Mouse (Mus musculus) layer of hippocampus, adult 18-20 months (tissue): ENCODE measurements at regions not wholly inside any gene's neighbourhood (a gene's known extent, or its start where the extent isn't known, plus 50 kb on each side); places are given as distances from the start of the nearest gene placed in this dataset.

Experiments used
- DNase-seq, 2 experiments: peaks; one replicate each; pipeline ENCODE4 v3.0.0; 2022; ENCODE audit warnings: low spot score in 2 of 2

DNA sequence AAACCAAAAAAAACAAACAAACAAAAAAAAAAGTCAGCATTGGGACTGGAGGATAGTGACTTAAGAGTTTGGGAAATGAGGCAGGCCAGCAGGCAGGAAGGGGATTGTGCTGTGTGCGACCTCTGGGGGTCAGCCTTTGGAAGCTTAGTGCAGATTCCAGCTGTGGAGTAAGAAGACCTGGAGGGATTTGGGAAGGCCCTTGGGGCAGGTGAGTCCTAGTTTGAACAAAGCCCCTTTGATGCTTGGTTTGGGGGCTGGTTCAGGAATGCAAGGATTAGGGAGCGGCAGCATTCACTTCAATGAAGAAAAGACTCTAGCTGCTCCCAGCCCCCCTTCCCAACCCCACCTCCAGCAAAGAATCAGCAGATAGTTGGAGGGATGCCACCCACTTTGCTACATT lies 235.6 kb upstream of the Stt3b start:
- DNase-seq, result no peak

DNA sequence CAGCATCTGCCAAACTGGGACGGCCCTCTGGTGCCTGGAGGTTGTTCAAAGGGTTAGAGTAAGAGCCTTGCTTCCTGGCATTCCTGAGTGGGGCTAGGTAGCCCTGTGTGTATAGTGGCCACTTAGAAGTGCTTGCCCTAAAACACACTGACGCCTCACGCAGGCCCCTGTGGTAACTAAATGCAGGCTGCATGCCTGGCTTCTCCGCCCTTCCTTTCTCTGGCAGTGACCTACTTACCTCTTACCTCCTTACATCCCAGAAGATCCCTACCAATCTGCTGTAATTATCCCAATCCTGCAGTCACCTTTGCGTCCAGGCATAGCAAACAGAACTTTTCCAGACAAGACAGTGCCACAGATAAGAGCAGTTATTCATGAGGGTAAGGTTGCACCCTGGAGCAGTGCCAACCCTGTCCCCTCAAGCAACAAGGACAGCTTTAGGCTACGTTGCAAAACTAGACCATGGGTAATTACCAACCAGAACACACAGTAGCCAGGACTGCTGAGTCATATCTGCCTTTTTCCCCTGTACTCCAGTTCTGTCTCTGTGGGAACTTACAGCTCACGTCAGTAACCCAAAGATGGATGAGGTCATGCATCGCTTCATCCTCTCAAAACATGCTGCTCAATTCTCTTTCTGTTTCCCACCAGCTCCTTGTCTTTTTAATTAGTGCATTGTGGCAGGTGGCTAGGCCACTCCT lies 237.6 kb upstream of the Stt3b start:
- no peak for DNase-seq

DNA sequence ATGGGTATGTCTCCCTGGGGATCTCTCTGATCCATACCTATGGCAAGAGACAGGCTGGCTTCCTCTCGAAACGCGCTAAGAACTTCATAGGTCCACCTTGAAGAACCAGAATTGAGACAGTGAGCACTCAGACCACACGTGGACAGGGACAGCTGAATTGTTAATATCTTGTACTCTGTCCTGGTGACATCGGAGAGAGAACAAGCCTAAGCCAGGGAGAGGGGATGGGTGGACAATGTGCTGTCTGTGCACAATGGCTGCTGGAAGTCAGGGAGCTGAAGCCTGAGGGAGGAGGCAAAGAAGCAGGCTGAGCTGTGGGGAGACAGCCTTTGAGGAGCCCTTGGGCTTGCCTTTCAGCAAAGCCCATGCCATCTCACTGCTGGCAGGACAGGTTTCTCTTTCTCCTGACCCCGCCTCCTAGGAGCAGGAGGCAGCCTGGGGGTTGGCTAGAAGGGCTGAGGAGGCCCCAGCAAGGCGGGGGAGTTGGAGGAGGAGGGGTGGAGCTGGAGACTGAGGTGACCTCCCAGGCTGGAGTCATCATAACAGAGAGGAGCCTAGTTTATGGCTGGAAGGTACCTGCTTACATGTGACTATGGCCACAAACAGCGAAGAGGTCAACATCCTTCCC lies 238.6 kb upstream of the Stt3b start:
- DNase-seq, result no peak

DNA sequence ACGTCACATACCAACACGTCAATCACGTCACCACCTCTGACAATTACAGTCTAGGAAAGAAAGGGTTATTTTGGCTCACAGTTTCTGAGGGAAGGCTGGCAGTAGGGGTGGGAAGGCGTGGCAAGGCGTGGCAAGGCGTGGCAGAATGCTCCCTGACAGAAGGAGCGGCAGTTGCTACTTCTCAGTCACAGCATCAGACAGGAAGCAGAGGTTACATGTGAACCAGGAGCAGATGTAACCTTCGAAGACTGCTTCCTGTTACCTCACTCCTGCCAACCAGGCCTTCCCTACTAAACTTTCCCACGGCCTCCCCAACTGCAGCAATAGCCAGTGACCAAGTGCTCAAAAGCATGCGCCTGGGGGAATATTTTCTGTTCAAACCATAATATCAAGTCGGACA lies 240.9 kb upstream of the Stt3b start:
- no peak for DNase-seq

DNA sequence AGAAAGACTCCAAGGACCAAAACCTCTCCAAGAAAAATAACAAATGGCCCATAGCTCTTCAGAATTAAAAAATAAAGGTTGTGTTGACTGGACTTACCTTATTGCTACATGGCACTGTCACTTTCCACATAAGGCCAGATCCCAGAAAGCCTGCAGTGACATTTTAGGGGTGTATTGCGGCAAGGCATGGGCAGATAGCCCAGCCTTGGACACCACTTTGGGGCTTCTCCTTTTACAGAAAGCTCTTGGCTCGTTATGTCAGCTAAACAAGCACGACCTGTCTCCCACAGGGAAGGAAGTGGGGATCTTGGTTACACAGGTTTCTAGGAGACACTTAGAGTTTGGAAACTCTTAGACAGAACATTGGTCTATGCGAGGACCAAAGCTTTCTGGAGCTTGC lies 241.3 kb upstream of the Stt3b start:
- no peak for DNase-seq

DNA sequence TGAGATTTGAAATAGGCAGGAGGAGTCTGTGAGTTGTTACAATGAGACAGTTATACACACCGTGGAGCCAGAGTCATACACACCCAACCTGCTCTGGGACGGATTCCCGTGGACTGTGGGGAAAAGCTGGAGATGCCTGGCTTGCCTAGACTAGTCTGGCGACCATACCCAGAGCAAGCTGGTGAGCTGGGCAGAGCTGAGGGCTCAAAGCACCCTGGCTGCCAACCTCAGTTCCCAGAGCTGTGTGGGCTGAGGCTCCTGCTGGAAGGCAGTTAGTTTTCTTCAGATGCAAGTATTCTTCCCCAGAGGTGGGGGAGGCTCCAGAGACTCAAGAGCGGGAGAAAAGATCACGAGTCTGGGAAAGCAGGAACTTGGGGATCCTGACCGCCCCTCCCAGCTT lies 247.9 kb upstream of the Stt3b start:
- DNase-seq, result peak; percentile 21 to 34

DNA sequence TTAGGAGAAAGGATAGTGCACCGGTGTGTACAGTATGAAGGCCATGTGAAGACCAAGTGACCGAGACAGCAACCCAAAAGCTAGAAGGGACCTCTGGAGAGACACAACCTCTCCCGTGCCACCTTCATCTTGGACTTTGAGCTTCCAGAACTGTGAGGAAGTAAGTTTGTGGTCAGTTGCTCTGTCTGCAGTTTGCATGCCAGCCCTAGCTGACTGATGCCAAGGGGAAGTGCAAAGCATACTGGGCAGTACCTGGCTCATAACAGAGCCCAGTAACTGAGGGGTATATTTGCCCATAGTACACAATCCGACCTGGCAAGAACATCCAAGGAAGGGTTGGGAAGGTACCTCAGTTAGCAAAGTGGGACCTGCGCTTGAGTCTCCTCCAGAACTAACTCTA lies 249.3 kb upstream of the Stt3b start:
- DNase-seq, result no peak

DNA sequence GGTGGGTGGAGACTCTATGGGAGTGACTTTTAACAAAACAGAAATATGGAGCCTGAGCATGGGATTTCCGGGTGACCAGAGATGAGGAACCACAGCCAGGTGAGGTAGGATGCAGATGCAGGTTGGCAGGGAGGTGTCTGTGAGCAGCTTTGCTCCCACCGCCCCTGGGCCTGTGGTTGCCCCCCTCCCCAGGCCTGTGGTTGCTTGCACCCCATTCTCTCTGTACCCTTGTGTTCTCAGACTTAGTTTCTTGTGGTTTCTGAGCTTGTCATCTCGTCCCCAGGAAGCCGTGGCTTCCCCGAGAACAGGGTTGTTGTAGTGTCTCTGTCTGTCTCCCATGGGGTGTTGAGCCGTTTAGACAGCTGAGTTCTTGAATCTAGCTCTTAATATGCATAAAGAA lies 251.0 kb upstream of the Stt3b start:
- no peak for DNase-seq

DNA sequence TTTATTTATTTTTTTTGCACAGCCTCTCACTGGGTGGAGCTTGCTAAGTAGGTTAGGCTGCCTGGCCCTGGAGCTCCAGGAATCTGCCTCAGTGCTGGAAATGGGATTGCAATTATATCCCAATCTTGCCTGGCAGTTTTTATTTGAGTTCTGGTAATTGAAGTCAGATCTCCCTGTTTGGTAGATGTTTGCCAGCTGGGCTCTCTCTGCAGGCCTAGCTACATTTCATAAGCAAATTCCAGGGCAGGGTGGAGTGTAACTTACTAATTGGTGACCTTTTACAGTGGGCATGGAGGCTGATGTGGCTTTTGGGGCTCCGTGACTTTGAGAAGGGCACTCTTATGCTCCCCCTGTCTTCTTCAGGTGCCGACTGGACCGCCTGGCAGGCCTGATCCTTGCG lies 252.6 kb upstream of the Stt3b start:
- DNase-seq, result no peak

DNA sequence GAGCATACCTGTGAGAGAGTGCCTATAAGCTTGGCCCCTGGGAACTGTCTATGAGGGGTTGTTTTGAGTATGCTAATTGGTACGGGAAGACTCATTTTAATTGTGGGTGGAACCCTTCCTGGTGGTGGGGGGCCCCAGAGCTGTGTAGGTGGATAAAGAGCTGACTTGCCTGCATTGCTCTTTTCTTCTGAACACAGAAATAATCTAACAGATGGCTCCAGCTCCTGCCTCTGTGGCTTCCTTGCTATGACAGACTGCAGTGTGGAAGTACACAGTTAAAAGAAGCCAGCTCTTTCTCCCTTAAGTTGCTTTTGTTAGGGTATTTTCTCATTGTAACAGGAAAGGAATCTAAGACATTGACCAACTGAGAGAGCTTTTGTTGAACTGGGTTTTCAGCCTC lies 254.1 kb upstream of the Stt3b start:
- peak; percentile 20 to 59 for DNase-seq

DNA sequence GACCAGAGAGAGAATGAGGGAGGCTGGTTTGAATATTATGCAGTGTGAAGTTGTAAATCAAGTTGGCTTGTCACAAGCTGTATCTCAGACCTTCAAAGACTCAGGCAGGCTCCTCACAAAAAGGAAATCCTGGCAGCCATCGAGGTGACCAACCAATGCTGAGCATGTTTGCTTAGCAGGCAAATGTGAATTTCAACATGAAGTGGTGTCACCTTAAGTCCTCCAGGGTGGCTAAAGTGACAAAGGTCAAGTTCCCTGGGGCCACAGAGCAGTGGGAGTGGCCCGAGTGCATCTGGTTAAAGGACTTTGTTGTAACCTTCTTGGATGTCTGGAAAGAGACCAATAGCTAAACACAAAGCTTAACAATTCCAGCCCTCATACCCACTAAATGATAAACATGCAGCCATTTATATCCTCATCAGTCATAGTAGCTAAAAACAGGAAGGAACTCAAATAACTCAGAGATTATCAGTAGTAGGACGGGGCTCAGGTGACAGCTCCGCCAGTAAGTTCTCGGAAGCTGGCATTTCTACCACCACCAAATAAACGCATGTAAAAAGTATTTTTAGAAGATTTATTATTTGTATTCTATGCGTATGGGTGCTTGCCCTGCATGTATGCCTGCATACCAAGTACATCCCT lies 258.6 kb upstream of the Stt3b start:
- DNase-seq, result no peak

DNA sequence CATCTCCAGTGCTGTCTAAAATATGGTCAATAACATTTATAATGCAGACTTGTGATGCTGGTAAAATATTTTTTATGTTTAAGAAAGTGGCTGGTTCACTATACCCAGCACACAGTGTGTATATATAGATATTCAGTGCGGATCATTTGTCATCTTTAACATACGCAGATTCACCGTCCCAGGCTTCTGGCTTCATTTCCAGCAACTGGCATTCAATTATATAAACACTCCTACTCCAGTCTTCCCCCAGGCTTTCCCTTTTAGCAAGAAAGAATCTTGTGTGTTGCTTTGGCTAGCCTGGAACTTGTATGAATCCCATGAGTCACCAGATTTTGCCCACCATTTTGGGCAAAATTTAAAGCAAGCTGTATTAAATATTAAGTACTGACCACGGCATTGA lies 260.8 kb upstream of the Stt3b start:
- no peak for DNase-seq

DNA sequence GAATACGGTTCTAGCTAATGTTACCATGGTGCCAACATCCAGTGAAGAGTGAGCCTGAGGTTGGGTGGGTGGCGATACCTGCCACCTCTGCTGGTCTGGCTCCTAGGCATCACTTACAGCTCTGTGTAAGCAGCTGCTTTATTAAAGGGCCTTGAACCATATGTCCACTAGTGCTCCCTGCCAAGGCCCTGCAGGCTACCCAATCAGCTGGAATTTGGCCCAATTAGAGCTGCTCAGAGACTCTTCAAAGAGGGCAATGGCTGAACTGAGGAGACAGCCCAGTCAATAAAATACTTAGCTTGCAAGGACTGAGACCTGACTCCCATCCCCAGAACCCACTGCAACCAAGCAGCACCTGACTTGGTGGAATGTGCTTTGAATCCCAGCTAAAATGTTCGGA lies 270.9 kb upstream of the Stt3b start:
- no peak for DNase-seq

DNA sequence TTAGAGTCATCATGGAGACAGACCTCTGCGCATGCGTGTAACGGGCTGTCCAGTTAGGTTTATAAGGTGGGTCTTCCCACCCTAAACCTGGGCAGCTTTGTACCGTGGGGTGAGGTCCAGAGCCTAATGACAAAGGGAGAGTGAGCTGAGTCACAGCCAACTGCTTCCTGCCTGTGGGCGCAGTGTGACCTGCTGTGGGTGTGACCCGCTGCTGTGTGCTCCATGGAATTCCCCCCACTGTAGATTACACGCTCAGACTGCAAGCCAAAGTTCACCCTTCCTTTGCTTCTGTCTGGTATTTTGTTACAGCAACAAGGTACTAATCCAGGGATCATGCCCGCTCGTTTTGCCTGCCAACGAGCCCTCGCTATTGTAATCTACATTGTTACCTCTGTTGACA lies 273.3 kb upstream of the Stt3b start:
- no peak for DNase-seq

DNA sequence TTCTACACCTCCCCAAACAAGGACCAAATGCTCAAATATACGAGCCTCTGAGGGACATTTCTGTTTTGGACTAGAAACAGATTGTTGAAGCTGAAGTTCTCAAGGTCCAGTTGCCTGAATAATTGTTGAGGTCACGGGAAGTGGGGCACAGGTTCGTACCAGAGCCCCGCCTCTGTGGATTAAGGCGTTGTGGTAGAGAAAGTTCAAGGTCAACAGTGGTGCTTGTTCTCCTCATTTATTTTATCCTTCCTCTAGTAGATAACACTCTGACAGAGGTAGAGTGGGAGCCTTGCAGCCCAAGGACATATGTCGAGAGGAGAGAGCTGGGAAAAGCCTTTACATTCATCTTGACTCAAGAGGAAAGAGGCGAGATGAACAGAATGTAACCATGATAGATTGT lies 274.7 kb upstream of the Stt3b start:
- no peak for DNase-seq

DNA sequence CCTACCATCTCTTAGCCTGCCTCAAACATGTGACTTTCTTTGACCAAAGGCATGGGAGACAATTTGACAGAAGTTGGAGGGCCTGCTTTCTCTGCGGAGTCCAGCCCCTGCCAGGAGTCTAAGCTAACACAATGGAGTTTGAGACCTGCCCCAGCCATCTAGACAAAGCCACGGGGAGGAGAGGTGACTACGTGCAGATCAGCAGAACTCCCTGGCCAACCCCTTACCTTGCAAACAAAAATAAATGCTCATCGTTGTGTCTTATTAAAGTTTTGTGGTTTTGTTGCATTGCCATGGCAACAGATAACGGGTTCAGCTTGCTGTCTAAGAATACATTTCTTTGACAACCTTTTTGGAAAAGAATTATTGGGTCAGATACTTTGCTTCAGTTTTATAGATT lies 282.2 kb upstream of the Stt3b start:
- DNase-seq, result no peak

DNA sequence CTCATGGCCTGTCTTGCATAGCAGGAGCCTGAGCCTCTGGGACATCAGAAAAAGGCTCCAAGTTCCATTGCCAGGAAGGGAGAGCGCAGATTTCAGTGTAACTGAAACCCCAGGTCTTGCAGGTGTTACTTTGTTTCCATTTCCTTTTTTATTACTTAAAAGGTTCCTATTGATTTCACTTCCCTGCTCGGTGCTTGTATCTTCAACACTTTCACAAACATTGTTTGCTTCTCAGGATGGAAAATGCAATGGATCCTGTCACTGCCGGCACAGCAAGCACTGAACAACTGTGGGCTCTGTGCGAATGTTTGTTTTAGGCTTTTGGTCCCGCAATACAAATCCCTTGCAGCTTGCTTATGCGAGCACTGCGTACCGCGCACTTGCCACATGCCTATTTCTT lies 290.0 kb upstream of the Stt3b start:
- DNase-seq, result no peak

DNA sequence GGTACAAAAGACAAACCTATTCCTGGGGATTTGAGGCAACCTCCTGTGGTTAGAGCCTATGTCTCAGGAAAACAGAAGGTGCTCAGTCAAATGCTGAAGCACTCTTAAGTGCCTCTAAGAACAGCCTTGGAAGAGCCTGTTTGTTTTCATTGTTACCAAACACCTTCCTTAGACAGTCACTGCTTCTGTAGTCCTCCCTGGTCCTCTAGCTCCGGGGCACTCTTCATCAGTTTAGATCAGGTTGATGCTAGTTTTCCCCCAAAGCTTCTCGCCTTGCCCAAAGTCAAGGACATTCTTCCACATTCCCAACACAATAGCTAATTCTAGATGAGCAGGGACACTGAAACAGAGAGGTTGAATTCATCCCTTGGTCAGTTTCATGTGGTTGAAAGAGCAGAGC lies 290.6 kb upstream of the Stt3b start:
- no peak for DNase-seq

DNA sequence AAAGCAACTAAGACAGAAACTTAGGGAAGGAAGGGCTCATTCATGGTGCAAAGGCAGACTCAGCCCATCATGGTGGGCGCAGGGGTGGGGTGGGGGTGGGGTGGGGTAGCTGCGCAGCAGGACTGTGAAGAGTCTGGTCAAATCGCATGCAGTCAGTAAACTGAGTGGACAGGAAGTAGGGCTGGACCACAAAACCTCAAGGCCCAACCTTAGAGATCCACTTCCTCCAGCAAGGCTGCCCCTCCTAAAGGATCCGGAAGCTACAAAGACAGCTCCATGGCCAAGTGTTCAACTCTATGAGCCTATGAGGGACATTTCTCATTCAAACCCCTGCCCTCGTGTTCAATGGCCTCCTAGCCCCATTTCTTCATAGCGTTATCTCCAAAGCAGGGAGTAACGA lies 292.6 kb upstream of the Stt3b start:
- no peak for DNase-seq

DNA sequence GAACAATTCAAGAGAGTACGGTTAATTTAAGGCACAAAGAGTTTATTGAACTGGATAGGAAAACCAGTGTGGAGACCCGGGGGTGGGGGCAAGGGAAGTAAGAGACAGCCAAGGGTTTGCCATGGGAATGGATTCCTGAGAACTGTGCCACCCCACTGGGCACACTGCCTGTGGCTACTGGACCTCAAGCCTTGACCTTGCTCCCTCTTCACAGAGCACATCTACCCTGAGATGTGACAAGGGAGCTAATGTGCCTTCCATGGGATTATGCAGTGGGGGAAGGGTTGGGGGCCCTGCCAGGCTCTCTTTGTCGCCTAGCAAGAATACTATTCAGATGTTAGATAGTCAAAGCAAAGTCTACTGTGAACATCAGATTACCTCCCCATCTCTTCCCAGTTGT lies 294.2 kb upstream of the Stt3b start:
- peak; percentile 30 to 66 for DNase-seq

DNA sequence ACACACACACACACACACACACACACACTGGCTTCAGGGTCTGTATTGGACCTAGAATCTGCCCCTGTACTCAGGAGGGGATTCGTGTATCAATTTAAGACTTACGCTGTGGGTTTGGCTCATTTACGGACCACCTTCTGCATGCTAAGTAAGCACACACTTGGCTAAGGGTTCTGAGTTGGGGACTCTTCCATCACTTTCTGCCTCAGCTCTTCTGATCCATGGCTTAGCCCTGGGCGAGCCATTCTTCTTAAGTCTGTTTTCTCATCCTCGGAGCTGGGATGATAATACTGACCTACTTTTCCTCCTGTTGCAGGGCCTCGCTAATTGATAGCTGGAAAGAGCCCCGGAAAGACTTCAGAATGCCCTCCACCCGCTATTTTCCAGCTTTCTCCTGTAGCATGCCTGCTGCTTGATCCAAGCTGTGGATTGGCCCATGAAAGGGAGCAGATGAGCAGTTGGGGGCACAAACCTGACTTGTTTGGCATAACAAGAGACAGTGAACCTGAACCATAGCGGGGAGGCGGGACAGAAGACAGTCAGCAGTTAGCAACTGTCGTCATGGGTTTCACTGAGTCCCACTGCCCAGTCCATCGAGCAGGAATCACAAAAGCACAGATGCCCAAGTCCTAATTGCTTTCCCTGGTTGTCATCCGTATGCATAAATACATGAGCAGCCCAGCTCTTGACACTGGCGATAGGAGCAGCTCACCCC lies 294.9 kb upstream of the Stt3b start:
- DNase-seq, result no peak

DNA sequence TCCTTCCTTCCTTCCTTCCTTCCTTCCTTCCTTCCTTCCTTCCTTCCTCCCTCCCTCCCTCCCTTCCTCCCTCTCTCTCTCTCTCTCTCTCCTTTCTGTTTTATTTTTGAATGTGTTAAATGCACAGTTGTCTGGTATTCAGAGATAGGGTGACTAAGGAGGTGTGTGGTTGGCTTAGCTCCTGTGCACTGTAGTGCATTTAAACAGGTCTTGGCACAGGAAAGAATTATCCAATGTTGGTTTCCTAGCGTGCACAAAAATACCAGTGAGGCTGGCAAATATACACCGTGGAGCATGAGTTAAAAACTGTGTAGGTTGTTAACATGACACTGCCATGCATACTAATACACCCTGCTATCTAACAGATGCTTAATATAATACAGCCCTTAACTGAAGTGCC lies 297.7 kb upstream of the Stt3b start:
- DNase-seq, result peak in 1 of 2 experiments; percentile 17
